Mouse (Mus musculus) liver, adult 2 months (tissue): ENCODE data around the gene Tldc1. TPM values are rescaled to one million over a fixed set of nuclear protein-coding genes. Genes with fewer than 3 reads are reported as not detected.

Experiments used
- DNase-seq: peaks from one replicate; pipeline ENCODE4 v3.0.0-alpha.2; 2011; ENCODE audit warnings: low read depth, low spot score; ENCODE audit errors: extremely low read depth
- H3K27ac ChIP-seq: fragments of 200-500 bp; replicated peaks from 2 replicates; pipeline ENCODE4 v1.5.1; 2012; ENCODE audit warnings: low read depth, mild to moderate bottlenecking, control low read depth, inconsistent platforms, low read length; ENCODE audit not compliant: insufficient read depth
- H3K27me3 ChIP-seq: fragments of 200-500 bp; 2 replicates; pipeline ENCODE4 v1.6.1; 2012; ENCODE audit warnings: mild to moderate bottlenecking, moderate library complexity, low read length, inconsistent platforms; ENCODE audit not compliant: control insufficient read depth, insufficient read depth
- H3K36me3 ChIP-seq: fragments of 200-500 bp; 2 replicates; pipeline ENCODE4 v1.6.1; 2012; ENCODE audit warnings: low read length, inconsistent platforms; ENCODE audit not compliant: control insufficient read depth, insufficient read depth
- H3K4me1 ChIP-seq: fragments of 200-500 bp; 2 replicates; pipeline ENCODE4 v1.6.1; 2011; ENCODE audit warnings: low read length; ENCODE audit not compliant: control insufficient read depth, insufficient read depth
- H3K4me3 ChIP-seq: fragments of 200-500 bp; 2 replicates; pipeline ENCODE4 v1.5.1; 2011; ENCODE audit warnings: low read depth, mild to moderate bottlenecking, control low read depth, low read length, moderate library complexity; ENCODE audit not compliant: insufficient read depth
- H3K79me2 ChIP-seq: fragments of 200-500 bp; 2 replicates; pipeline ENCODE4 v1.6.1; 2012; ENCODE audit warnings: inconsistent platforms, mild to moderate bottlenecking, low read length, moderate library complexity; ENCODE audit not compliant: control insufficient read depth, insufficient read depth
- H3K9ac ChIP-seq: fragments of 200-500 bp; 2 replicates; pipeline ENCODE4 v1.6.1; 2012; ENCODE audit warnings: low read depth, mild to moderate bottlenecking, control low read depth, inconsistent platforms, low read length
- CTCF ChIP-seq: fragments of 200-500 bp; IDR thresholded peaks from 2 replicates; pipeline ENCODE4 v1.5.1; 2011; ENCODE audit warnings: low read depth, low read length, control low read depth
- POLR2A ChIP-seq: fragments of 200-500 bp; IDR thresholded peaks from 2 replicates; pipeline ENCODE4 v1.6.1; 2011; ENCODE audit warnings: low read length, control low read depth; ENCODE audit not compliant: insufficient read depth; ENCODE audit errors: extremely low read depth
- WGBS: fragments of 180-500 bp; shearing (Covaris S2); methylation state at CpG from one replicate; pipeline ENCODE4 v1.1.7; 2018; 5-methylcytosine and 5-hydroxymethylcytosine counted together
- polyA plus RNA-seq: library from polyadenylated mRNA; depleted of rRNA; stranded (reverse); fragments of >200 nt; gene quantifications from 2 replicates; pipeline ENCODE4 v1.2.3, GENCODE M21; 2012
- total RNA-seq: library from RNA; depleted of rRNA; stranded (reverse); fragments of >200 nt; gene quantifications from 2 replicates; pipeline ENCODE4 v1.2.3, GENCODE M21; 2014

Tldc1 gene
- total and polyA plus RNA-seq, 2 experiments, result 6.9 to 8.9 TPM

- no peaks in the 10 kb centered on the region for H3K36me3 ChIP-seq
- WGBS, result 20% methylated on average over 7 of the region's 7 CpGs
Observed at GRCm38 (mm10) chr8:119777765-119778164, 451 bp downstream of the Tldc1 start.

GRCm38 (mm10) chr8:119776668-119777245, 1.5 kb downstream of the Tldc1 start:
- no peaks in the 10 kb centered on the region for H3K27me3 ChIP-seq
- TF ChIP-seq POLR2A, result no peak
- TF ChIP-seq CTCF, result no peak
- no peaks in the 10 kb centered on the region for H3K36me3 ChIP-seq
- 69% methylated on average over 7 of the region's 7 CpGs for WGBS
- H3K4me1 ChIP-seq, result peaks cover 8% of the 10 kb centered on the region; the same call in 1 of the 2 replicates
- no peak for DNase-seq
- H3K9ac ChIP-seq, result no peak overlapping the region
- no peak overlapping the region for H3K27ac ChIP-seq
- 0 out of 2 replicates have a peak, but pooled peaks cover 7% of the 10 kb centered on the region for H3K79me2 ChIP-seq
- no peak overlapping the region for H3K4me3 ChIP-seq

More at GRCm38 (mm10) chr8:119777765-119778164, 451 bp downstream of the Tldc1 start:
- H3K79me2 ChIP-seq, result 0 out of 2 replicates have a peak, but pooled peaks cover 7% of the 10 kb centered on the region
- no peak for DNase-seq
- peak overlapping the region; percentile 67 for H3K9ac ChIP-seq
- peaks cover 8% of the 10 kb centered on the region; the same call in 1 of the 2 replicates for H3K4me1 ChIP-seq
- no peak for TF ChIP-seq CTCF
- no peak for TF ChIP-seq POLR2A
- peak overlapping the region; percentile 60 for H3K4me3 ChIP-seq
- no peaks in the 10 kb centered on the region for H3K27me3 ChIP-seq
- H3K27ac ChIP-seq, result peak overlapping the region; percentile 63

- TF ChIP-seq CTCF (no peak), POLR2A (no peak)
- Histone ChIP-seq H3K9ac (no peak overlapping the region), H3K79me2 (no peaks in the 10 kb centered on the region), H3K27ac (no peak overlapping the region), H3K36me3 (0 out of 2 replicates have a peak, but pooled peaks cover under 1% of the 10 kb centered on the region), H3K27me3 (no peaks in the 10 kb centered on the region), H3K4me1 (no peaks in the 10 kb centered on the region), H3K4me3 (no peak overlapping the region)
- 86% methylated on average over 22 of the region's 22 CpGs for WGBS
- DNase-seq, result no peak
Observed at GRCm38 (mm10) chr8:119765761-119766444, 12.3 kb downstream of the Tldc1 start.

DNA sequence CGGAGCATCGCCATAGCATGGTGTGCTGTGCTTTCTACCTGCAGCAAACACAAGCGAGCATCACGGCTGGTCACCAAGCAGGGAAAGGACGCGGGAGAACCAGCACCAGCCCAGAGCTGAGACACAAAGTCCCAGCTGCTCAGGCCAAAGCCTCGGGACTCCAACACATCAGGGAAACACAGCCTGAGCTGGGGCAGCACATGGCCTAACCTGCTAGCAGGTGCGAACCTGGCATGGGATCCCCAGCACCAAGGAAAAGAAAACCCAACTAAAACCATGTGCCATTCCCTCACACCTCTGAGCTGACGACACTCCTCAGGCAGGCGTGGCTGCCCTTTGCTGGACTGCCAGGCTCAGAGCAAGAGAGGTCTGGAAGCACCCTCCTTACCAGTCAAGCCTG, 12.9 kb downstream of the Tldc1 start:
- H3K27ac ChIP-seq, result no peak overlapping the region
- no peak overlapping the region for H3K9ac ChIP-seq
- WGBS, result 94% methylated on average over 10 of the region's 10 CpGs
- no peak for TF ChIP-seq CTCF
- TF ChIP-seq POLR2A, result no peak
- H3K4me1 ChIP-seq, result no peaks in the 10 kb centered on the region
- H3K79me2 ChIP-seq, result no peaks in the 10 kb centered on the region
- H3K27me3 ChIP-seq, result no peaks in the 10 kb centered on the region
- no peak for DNase-seq
- no peak overlapping the region for H3K4me3 ChIP-seq
- H3K36me3 ChIP-seq, result no peaks in the 10 kb centered on the region

DNA sequence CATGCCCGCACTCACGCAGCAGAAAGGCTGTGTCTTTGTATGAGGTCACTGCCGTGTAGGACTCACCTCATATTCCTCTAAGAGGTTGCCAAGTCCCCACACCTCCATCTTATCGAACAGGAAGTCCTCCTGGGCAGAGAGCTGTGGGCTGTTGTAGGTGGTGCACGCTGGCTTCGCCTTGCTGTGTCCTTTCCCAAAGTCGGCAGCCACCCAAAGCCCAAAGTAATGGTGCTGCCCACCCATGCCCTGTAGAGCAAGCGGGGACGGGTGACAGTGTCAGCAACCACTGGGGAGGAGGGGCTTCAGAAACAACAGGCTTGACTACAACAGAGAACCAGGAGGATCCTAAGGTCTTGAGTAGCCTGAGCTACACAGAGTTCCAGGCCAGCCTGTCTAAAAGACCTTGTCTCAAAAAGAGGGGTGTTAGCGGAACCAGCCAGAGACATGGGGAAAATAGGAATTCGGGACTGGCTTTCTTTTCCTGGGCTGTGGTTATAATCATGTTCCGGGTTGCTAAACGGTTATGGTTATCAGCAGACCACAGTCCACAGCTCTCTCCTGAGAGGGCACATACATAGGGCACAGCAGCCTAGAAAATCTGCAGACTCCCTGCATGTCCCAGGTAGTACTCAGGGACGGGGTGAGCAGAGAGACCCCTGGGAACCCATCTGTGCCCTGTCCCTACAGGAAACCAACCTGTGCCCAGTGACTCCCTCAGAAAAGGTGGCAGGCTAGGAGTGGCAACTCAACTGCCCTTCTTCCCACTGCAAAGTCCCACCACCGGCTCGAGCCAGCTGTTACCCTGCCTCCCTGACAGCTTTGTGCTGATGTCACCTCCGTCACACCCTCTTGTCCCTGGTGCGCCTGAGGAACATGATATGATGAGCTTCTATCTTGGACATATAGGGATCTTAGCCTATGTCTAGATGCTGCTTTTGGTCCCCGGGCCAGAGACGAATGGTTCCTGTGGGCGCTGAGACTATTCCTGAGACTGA, 15.7 kb downstream of the Tldc1 start:
- WGBS, result 92% methylated on average over 21 of the region's 21 CpGs
- Histone ChIP-seq H3K27me3 (no peaks in the 10 kb centered on the region), H3K9ac (no peak overlapping the region), H3K27ac (no peak overlapping the region), H3K4me1 (no peaks in the 10 kb centered on the region), H3K79me2 (no peaks in the 10 kb centered on the region), H3K36me3 (no peaks in the 10 kb centered on the region), H3K4me3 (no peak overlapping the region)
- no peak for TF ChIP-seq POLR2A
- no peak for TF ChIP-seq CTCF
- no peak for DNase-seq
